Mouse (Mus musculus): ENCODE data around the gene Serbp1.

DNA sequence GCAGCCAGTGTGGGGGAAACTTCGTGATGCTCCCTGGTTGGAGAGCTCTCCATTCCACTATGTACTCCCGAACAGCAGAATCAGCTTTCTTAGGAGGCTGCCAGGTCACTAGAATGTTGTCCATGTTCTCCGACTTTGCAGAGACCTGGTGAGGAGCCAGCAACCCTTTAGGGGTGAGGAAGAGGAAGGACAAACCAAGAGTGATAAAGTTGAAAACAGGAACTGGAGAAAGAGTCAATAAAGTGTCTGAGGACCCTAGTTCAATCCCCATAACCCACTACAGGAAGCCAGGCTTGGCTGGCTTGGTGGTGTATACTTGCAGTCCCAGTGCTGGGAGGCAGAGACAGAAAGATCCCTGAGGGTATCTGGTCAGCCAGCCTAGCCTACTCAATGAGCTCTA, 71.0 kb downstream of the Serbp1 start:
- TF ChIP-seq CTCF (IDR thresholded peaks at IDR 0.05; ENCODE audit: low read depth, low read length) (no peak), POLR2A (IDR thresholded peaks at IDR 0.05; ENCODE audit: extremely low read depth, insufficient read depth, low read length) (no peak)

All from liver, adult 2 months (tissue).